Mouse (Mus musculus) G1E-ER4 (cell line): Measurements from ENCODE around the gene Tmem126a. TPM values are rescaled to one million over a fixed set of nuclear protein-coding genes. Genes with fewer than 3 reads are reported as not detected.

Source experiments
- GATA1 ChIP-seq: IDR thresholded peaks from one replicate; pipeline ENCODE4 v1.8.0; 2012; ENCODE audit warnings: low read length, inconsistent platforms
- polyA plus RNA-seq: library from polyadenylated mRNA; stranded (reverse); fragments of >175 nt; gene quantifications from 2 replicates; pipeline ENCODE4 v1.2.3, GENCODE M21; 2012

The Tmem126a gene
- polyA plus RNA-seq: 79.2 and 145 TPM in 2 replicates

GRCm38 (mm10) chr7:90456845-90457468, at the start of gene Tmem126a:
TSS of gene Tmem126a (minus strand) at chr7:90457229.
- no peak for TF ChIP-seq GATA1

- no peak for TF ChIP-seq GATA1
Observed at GRCm38 (mm10) chr7:90482607-90483006, 25.6 kb upstream of the Tmem126a start.

- TF ChIP-seq GATA1: no peak
Observed at GRCm38 (mm10) chr7:90476313-90477245, 19.6 kb upstream of the Tmem126a start, which contains the start of gene Dlg2. TSS of gene Dlg2 (plus strand) at chr7:90476672.

- no peak for TF ChIP-seq GATA1
Observed at GRCm38 (mm10) chr7:90475793-90476312, 18.8 kb upstream of the Tmem126a start, which contains the start of gene Tmem126b. TSS of gene Tmem126b (minus strand) at chr7:90476001.

DNA sequence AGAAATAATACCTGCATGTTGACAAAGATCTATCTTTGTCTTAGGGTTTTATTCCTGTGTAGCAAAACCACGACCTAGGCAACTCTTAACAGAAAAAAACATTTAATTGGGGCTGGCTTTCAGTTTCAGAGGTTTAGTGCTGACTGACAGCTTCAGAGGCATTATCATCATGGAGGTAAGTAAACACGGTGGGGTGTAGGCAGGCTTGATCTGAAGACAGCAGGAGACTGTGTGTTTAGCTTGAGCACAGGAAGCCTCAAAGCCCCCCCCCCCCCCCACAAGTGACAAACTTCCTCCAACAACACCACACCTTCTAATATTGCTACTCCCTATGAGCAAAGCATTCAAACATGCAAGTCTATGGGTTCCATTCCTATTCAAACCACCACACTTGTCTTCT, 16.5 kb upstream of the Tmem126a start:
- no peak for TF ChIP-seq GATA1

DNA sequence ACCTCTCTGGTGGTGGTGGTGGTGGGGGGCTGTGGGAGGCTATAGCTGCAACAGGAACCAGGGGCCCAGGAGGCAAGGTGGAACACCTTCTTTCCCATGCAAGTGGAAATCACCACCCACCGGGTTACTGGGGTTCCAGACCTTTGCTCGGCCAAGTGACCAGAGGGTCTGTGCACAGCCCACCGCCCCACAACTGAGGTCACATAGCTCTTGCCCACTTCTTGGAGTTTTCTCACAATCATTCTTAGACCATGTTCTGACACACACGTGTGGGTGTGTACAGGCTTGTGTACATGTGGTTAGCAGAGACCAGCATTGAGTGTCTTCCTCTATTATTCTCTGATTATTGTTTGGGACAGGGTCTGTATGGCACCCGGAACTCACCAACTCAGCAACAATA, 4.4 kb upstream of the Tmem126a start:
- TF ChIP-seq GATA1: no peak

- TF ChIP-seq GATA1: no peak
Observed at GRCm38 (mm10) chr7:90460930-90461329, 3.9 kb upstream of the Tmem126a start.

- no peak for TF ChIP-seq GATA1
Observed at GRCm38 (mm10) chr7:90460330-90460729, 3.3 kb upstream of the Tmem126a start.

DNA sequence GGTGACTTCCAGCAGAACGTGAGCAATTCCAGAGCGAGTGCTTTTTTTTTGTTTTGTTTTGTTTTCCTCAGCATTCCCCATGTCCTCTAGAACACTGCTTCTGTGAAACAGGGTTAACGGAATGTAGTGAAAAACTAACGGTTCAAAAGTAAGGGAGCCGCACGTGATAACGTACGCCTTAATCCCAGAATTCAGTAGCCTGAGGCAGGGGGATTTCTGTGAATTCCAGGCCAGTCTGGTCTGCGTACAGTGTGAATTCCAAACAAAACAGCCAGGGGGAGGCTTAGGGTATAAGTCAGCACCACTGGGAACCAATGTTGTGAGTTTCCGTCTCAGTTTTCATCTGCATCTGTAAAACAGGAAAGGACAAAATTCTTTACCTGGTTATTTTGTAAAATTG, 488 bp upstream of the Tmem126a start:
- TF ChIP-seq GATA1: no peak

DNA sequence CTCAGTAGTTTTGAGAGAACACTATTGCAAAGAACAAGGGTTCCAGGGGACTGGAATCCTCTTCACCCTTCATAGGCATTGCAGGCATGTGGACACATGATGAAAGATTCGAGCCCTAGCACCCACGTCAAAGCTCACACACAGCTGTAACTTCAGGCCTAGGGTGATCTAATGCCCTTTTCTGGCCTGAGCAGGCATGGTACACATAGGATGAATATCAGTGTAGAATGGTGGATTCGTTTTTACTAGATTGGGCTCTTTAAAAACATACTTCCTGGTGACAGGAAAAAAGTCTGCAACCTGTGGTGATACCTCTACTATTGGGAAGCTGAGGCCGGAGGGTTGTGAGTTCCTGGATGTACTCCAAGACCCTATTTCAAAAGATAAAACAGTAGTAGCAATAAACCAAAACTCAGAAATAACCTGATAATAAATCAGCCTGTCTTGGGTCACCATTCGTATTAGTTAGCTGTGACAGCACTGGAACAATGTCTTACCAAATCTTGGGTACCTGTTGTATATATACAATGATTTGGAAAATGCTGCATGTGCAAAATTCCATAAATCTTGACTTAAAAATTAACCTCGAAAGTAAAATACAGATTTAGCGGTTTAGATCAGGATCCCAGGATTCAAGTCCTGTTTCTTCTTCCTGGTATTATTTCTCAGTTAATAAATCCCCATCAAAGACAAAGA, 732 bp downstream of the Tmem126a start:
- no peak for TF ChIP-seq GATA1

- TF ChIP-seq GATA1: no peak
Observed at GRCm38 (mm10) chr7:90444206-90444605, 12.8 kb downstream of the Tmem126a start.

DNA sequence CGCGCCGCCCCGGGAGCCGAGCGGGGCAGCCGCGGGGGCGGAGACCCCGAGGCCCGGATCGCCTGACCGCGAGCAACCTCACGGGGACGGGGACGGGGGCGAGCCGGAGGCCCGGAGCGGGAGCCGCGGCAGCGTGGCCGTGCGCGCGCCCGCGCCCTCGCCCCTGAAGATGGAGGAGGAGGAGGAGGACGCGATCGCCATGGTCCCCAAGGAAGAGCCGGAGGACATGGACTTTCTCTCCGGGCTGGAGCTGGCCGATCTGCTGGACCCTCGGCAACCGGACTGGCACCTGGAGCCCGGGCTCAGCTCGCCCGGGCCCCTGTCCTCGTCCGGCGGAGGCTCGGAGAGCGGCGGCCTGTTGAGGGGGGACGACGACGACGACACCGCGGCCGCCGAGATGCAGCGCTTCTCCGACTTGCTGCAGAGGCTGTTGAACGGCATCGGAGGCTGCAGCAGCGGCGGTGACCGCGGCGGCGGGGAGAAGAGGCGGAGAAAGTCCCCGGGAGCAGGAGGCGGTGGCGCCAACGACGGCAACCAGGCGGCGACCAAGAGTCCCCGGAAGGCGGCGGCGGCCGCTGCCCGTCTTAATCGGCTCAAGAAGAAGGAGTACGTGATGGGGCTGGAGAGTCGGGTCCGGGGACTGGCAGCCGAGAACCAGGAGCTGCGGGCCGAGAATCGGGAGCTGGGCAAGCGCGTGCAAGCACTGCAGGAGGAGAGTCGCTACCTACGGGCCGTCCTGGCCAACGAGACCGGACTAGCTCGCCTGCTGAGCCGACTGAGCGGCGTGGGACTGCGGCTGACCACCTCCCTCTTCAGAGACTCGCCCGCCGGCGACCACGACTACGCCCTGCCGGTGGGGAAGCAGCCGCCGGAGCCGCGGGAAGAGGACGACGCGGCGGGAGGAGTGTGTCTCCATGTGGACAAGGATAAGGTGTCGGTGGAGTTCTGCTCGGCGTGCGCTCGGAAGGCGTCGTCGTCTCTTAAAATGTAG, 13.6 kb downstream of the Tmem126a start:
- no peak for TF ChIP-seq GATA1

DNA sequence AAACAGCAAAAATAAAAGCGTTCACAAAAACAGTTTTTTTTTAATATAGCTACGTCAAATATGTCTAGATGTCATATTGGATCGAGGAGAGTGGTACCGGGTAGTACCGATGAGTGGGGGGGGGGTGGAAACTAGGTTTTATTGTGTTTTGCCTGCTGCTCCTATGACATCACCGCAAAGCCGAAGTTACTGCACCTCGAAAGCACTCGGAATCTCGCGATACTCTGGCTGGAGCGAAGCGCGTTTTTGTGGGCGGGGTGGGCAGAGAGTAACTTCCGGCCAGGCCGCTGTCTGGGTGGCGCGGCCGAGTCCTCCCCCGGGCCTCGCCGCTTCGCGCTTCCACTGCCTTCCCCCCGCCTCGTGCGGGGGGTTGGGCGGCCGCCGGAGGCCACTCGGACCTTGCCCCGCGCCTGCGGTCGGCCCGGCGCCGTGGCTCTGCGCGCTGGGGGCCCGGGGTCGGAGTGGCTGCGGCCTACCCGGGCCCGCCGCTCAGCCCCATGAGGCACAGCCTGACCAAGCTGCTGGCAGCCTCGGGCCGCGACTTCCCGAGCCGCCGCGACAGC, 14.4 kb downstream of the Tmem126a start, which contains the start of gene Crebzf:
Gene Crebzf (plus strand): TSS at position 212 of the 563 bp plus-strand sequence.
- TF ChIP-seq GATA1: no peak

DNA sequence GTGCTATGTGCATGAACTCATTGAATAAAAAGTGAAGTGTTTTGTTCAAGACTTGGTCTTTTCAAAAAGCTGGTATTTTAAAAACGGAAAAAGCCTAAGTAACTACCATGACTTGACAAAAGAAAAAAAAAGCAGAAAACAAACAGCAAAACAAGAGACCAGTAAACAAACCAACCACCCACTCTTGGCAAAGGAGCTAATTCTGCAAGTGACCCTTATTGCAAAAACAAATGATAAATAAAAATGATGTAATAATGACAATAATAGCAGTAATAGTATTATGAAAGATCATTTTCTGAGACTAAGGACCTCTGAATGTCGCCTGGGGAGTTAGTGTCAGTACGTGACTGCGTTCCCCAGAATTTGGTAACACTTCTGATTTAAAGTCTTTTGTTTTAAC, 15.0 kb downstream of the Tmem126a start:
- no peak for TF ChIP-seq GATA1
